Mouse (Mus musculus): ENCODE data around the gene Ptger3. TPM values are rescaled to one million over a fixed set of nuclear protein-coding genes. Genes with fewer than 3 reads are reported as not detected.

The Ptger3 gene
- polyA plus RNA-seq, 1 experiment = not detected

GRCm38 (mm10) chr3:157637341-157637740 is 70.6 kb downstream of the Ptger3 start:
- H3K36me3 ChIP-seq (ENCODE audit: control insufficient read depth, insufficient read depth) = no peaks in the 10 kb centered on the region
- H3K27me3 ChIP-seq (ENCODE audit: control insufficient read depth, insufficient read depth, insufficient read length) = no peaks in the 10 kb centered on the region
- no peak overlapping the region for H3K4me3 ChIP-seq
- no peak overlapping the region for H3ac ChIP-seq (ENCODE audit: control insufficient read depth, insufficient read length)
- H3K79me2 ChIP-seq (ENCODE audit: control insufficient read depth, insufficient read depth) = no peaks in the 10 kb centered on the region
- TF ChIP-seq POLR2A (IDR thresholded peaks at IDR 0.05; ENCODE audit: insufficient read length, low read depth) = no peak
- no peak for TF ChIP-seq MAX (IDR thresholded peaks at IDR 0.05; ENCODE audit: low read depth)
- no peak for TF ChIP-seq TCF3 (IDR thresholded peaks at IDR 0.05; ENCODE audit: insufficient read length, low read depth)
- no peak for TF ChIP-seq TCF12 (IDR thresholded peaks at IDR 0.05; ENCODE audit: insufficient read depth, poor library complexity, severe bottlenecking)
- TF ChIP-seq MYOG (IDR thresholded peaks at IDR 0.05; ENCODE audit: control insufficient read depth in 1 of 3, insufficient read depth in 1 of 3, insufficient read length in 2 of 3, low read depth in 2 of 3) = no peak
- TF ChIP-seq CEBPB (IDR thresholded peaks at IDR 0.05; ENCODE audit: insufficient read depth, poor library complexity, severe bottlenecking) = no peak
- TF ChIP-seq POLR2AphosphoS2 (IDR thresholded peaks at IDR 0.05; ENCODE audit: insufficient read length, low read depth) = no peak
- no peak for TF ChIP-seq REST (IDR thresholded peaks at IDR 0.05; ENCODE audit: insufficient read depth, insufficient read length)
- TF ChIP-seq USF1 (IDR thresholded peaks at IDR 0.05; ENCODE audit: low read depth) = no peak
- no peak for TF ChIP-seq MYOD1 (IDR thresholded peaks at IDR 0.05; ENCODE audit: control insufficient read depth in 1 of 3, insufficient read length in 2 of 3, low read depth in 2 of 3)
- no peak for TF ChIP-seq SRF (IDR thresholded peaks at IDR 0.05; ENCODE audit: control insufficient read depth, insufficient read length, low read depth)
- TF ChIP-seq E2F4 (IDR thresholded peaks at IDR 0.05; ENCODE audit: insufficient read depth) = no peak
- H3K4me2 ChIP-seq (ENCODE audit: low read depth) = no peak overlapping the region

- Histone ChIP-seq H3K36me3 (ENCODE audit: control insufficient read depth, insufficient read depth) (no peaks in the 10 kb centered on the region), H3K4me3 (no peak overlapping the region), H3ac (ENCODE audit: control insufficient read depth, insufficient read length) (no peak overlapping the region), H3K27me3 (ENCODE audit: control insufficient read depth, insufficient read depth, insufficient read length) (no peaks in the 10 kb centered on the region), H3K79me2 (ENCODE audit: control insufficient read depth, insufficient read depth) (no peaks in the 10 kb centered on the region), H3K4me2 (ENCODE audit: low read depth) (no peak overlapping the region)
- TF ChIP-seq USF1 (IDR thresholded peaks at IDR 0.05; ENCODE audit: low read depth) (no peak), SRF (IDR thresholded peaks at IDR 0.05; ENCODE audit: control insufficient read depth, insufficient read length, low read depth) (no peak), POLR2A (IDR thresholded peaks at IDR 0.05; ENCODE audit: insufficient read length, low read depth) (no peak), MYOD1 (IDR thresholded peaks at IDR 0.05; ENCODE audit: control insufficient read depth in 1 of 3, insufficient read length in 2 of 3, low read depth in 2 of 3) (no peak), MAX (IDR thresholded peaks at IDR 0.05; ENCODE audit: low read depth) (no peak), TCF12 (IDR thresholded peaks at IDR 0.05; ENCODE audit: insufficient read depth, poor library complexity, severe bottlenecking) (no peak), CEBPB (IDR thresholded peaks at IDR 0.05; ENCODE audit: insufficient read depth, poor library complexity, severe bottlenecking) (no peak), E2F4 (IDR thresholded peaks at IDR 0.05; ENCODE audit: insufficient read depth) (no peak), MYOG (IDR thresholded peaks at IDR 0.05; ENCODE audit: control insufficient read depth in 1 of 3, insufficient read depth in 1 of 3, insufficient read length in 2 of 3, low read depth in 2 of 3) (no peak), REST (IDR thresholded peaks at IDR 0.05; ENCODE audit: insufficient read depth, insufficient read length) (no peak), TCF3 (IDR thresholded peaks at IDR 0.05; ENCODE audit: insufficient read length, low read depth) (no peak), POLR2AphosphoS2 (IDR thresholded peaks at IDR 0.05; ENCODE audit: insufficient read length, low read depth) (no peak)
Measured at GRCm38 (mm10) chr3:157641634-157642033, 74.9 kb downstream of the Ptger3 start.

- no peak overlapping the region for H3K4me2 ChIP-seq (ENCODE audit: low read depth)
- no peaks in the 10 kb centered on the region for H3K36me3 ChIP-seq (ENCODE audit: control insufficient read depth, insufficient read depth)
- H3K27me3 ChIP-seq (ENCODE audit: control insufficient read depth, insufficient read depth, insufficient read length) = no peaks in the 10 kb centered on the region
- no peaks in the 10 kb centered on the region for H3K79me2 ChIP-seq (ENCODE audit: control insufficient read depth, insufficient read depth)
- TF ChIP-seq POLR2AphosphoS2 (IDR thresholded peaks at IDR 0.05; ENCODE audit: insufficient read length, low read depth) = no peak
- no peak for TF ChIP-seq USF1 (IDR thresholded peaks at IDR 0.05; ENCODE audit: low read depth)
- TF ChIP-seq MYOG (IDR thresholded peaks at IDR 0.05; ENCODE audit: control insufficient read depth in 1 of 3, insufficient read depth in 1 of 3, insufficient read length in 2 of 3, low read depth in 2 of 3) = no peak
- no peak for TF ChIP-seq MAX (IDR thresholded peaks at IDR 0.05; ENCODE audit: low read depth)
- TF ChIP-seq E2F4 (IDR thresholded peaks at IDR 0.05; ENCODE audit: insufficient read depth) = no peak
- TF ChIP-seq CEBPB (IDR thresholded peaks at IDR 0.05; ENCODE audit: insufficient read depth, poor library complexity, severe bottlenecking) = no peak
- TF ChIP-seq TCF3 (IDR thresholded peaks at IDR 0.05; ENCODE audit: insufficient read length, low read depth) = no peak
- H3K4me3 ChIP-seq = no peak overlapping the region
- no peak overlapping the region for H3ac ChIP-seq (ENCODE audit: control insufficient read depth, insufficient read length)
Measured at GRCm38 (mm10) chr3:157661622-157662021, 94.9 kb downstream of the Ptger3 start.

DNA sequence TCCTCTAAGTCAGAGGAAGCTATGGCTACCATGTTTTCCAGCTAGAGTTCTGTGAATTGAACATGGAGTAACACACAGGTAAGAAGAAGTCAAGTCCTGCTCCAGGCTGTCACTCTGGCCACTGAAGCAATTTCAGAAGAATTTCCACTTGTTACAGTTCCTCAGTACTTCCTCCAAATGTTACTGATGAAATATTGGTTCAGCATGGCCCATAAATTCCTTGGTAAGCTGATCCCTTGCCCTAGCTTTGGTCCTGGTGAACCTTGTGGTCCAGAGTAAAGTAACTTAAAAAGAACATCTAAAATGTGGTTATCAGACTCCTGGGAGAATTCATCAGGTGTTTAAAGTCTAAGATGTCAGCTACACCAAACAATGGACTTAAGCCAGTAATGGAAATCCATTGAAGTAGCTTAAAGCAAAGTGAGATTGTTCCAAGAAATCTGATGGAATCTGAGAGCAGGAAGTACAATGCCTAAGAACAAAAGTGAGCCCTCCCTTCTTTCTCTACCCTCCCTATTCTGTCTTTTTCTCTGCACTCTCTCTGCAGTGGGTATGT is 97.9 kb downstream of the Ptger3 start:
- H3K4me2 ChIP-seq (ENCODE audit: low read depth) = no peak overlapping the region
- H3K4me3 ChIP-seq = no peak overlapping the region
- H3K36me3 ChIP-seq (ENCODE audit: control insufficient read depth, insufficient read depth) = no peaks in the 10 kb centered on the region
- no peak for TF ChIP-seq MYOG (IDR thresholded peaks at IDR 0.05; ENCODE audit: control insufficient read depth in 1 of 3, insufficient read depth in 1 of 3, insufficient read length in 2 of 3, low read depth in 2 of 3)
- no peak for TF ChIP-seq POLR2A (IDR thresholded peaks at IDR 0.05; ENCODE audit: insufficient read length, low read depth)
- no peak for TF ChIP-seq MAX (IDR thresholded peaks at IDR 0.05; ENCODE audit: low read depth)
- TF ChIP-seq CEBPB (IDR thresholded peaks at IDR 0.05; ENCODE audit: insufficient read depth, poor library complexity, severe bottlenecking) = no peak
- TF ChIP-seq SRF (IDR thresholded peaks at IDR 0.05; ENCODE audit: control insufficient read depth, insufficient read length, low read depth) = no peak
- no peak for TF ChIP-seq POLR2AphosphoS2 (IDR thresholded peaks at IDR 0.05; ENCODE audit: insufficient read length, low read depth)
- no peak for TF ChIP-seq E2F4 (IDR thresholded peaks at IDR 0.05; ENCODE audit: insufficient read depth)
- TF ChIP-seq USF1 (IDR thresholded peaks at IDR 0.05; ENCODE audit: low read depth) = no peak
- no peak for TF ChIP-seq TCF12 (IDR thresholded peaks at IDR 0.05; ENCODE audit: insufficient read depth, poor library complexity, severe bottlenecking)
- no peak for TF ChIP-seq MYOD1 (IDR thresholded peaks at IDR 0.05; ENCODE audit: control insufficient read depth in 1 of 3, insufficient read length in 2 of 3, low read depth in 2 of 3)
- no peak for TF ChIP-seq REST (IDR thresholded peaks at IDR 0.05; ENCODE audit: insufficient read depth, insufficient read length)
- TF ChIP-seq TCF3 (IDR thresholded peaks at IDR 0.05; ENCODE audit: insufficient read length, low read depth) = no peak
- no peaks in the 10 kb centered on the region for H3K79me2 ChIP-seq (ENCODE audit: control insufficient read depth, insufficient read depth)
- H3ac ChIP-seq (ENCODE audit: control insufficient read depth, insufficient read length) = no peak overlapping the region
- H3K27me3 ChIP-seq (ENCODE audit: control insufficient read depth, insufficient read depth, insufficient read length) = no peaks in the 10 kb centered on the region
